Mouse (Mus musculus): Measurements from ENCODE around the gene Btrc. TPM values are rescaled to one million over a fixed set of nuclear protein-coding genes. Genes with fewer than 3 reads are reported as not detected.

The Btrc gene
- total and polyA plus RNA-seq, 3 experiments: 11.0 to 20.7 (median 14.0) TPM

DNA sequence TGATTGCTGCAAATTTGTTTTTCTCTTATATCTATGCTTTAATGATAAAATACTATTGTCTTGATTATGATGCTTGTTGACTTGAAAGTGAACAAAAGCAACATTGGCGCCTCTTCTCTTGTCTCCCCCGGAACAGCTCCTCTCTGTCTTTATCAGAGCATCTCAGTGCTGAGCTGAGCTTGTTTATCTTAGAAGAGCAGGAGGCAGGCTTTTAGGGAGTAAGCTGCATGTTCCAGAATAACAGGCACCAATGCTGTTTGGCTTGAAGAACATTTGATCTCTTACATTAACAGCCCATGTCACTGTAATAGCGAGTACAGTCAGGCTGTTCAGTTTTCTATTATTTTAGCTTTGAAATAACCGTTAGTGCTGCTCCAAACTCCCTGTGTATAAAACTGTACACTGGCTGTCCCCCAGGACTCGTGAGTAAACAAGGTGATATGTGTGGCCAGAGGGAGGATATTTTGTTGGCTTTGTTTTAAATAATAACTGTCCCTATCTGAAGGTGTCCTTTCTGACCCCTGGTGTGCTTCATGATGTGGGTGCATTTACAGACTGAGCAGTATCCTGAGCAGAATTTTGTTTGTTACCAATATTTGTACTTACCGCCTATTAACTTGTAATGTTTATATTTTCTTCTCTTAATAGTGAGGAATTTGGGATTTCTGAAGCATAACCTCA lies 81.9 kb downstream of the Btrc start:
- Histone ChIP-seq H3K36me3 (replicated peaks in 1 of 2; ENCODE audit: control insufficient read depth in 1 of 2, insufficient read depth in 1 of 2, low read length in 1 of 2) (no peaks in the 10 kb centered on the region), H3K27ac (ENCODE audit: insufficient read depth, low read depth) (no peak overlapping the region), H3K9ac (ENCODE audit: insufficient read depth, low read depth) (no peak overlapping the region), H3K4me2 (ENCODE audit: insufficient read depth, low read depth, poor library complexity, severe bottlenecking) (no peak overlapping the region), H3K4me1 (ENCODE audit: control insufficient read depth in 1 of 2, insufficient read depth in 2 of 2) (no peaks in the 10 kb centered on the region; a peak in 1 of 4 replicates), H3K4me3 (replicated peaks in 1 of 3; ENCODE audit: low read depth in 2 of 3, low read length in 2 of 3, poor library complexity in 1 of 3) (no peak overlapping the region), H3K27me3 (replicated peaks) (no peaks in the 10 kb centered on the region), H3K9me3 (replicated peaks; ENCODE audit: low read length) (no peaks in the 10 kb centered on the region), H3K79me2 (replicated peaks; ENCODE audit: control insufficient read depth, extremely low read depth, insufficient read depth, poor library complexity, severe bottlenecking) (no peaks in the 10 kb centered on the region)
- TF ChIP-seq SIN3A (IDR thresholded peaks at IDR 0.05; ENCODE audit: low read length) (no peak), BHLHE40 (IDR thresholded peaks at IDR 0.05; ENCODE audit: low read depth, low read length) (no peak), ZNF384 (IDR thresholded peaks at IDR 0.05; ENCODE audit: low read depth, low read length) (no peak), TCF12 (IDR thresholded peaks at IDR 0.05; ENCODE audit: low read depth, low read length) (no peak), CHD2 (IDR thresholded peaks at IDR 0.05; ENCODE audit: low read length) (no peak), USF2 (conservative IDR thresholded peaks at IDR 0.05; ENCODE audit: low read depth, low read length) (no peak), TBP (conservative IDR thresholded peaks at IDR 0.05; ENCODE audit: low read depth, low read length) (no peak), MAX (IDR thresholded peaks at IDR 0.05; ENCODE audit: low read length) (no peak), EP300 (IDR thresholded peaks at IDR 0.05; ENCODE audit: low read length) (no peak), JUN (IDR thresholded peaks at IDR 0.05; ENCODE audit: insufficient read depth, low read depth, low read length) (no peak), RAD21 (IDR thresholded peaks at IDR 0.05; ENCODE audit: low read depth, low read length) (no peak), MAZ (IDR thresholded peaks at IDR 0.05; ENCODE audit: low read depth, low read length) (no peak), USF1 (IDR thresholded peaks at IDR 0.05; ENCODE audit: low read depth, low read length) (no peak), CTCF (conservative IDR thresholded peaks at IDR 0.05 in 1 of 2, IDR thresholded peaks at IDR 0.05 in 1 of 2; ENCODE audit: low read depth in 2 of 2, low read length in 2 of 2) (no peak), ETS1 (conservative IDR thresholded peaks at IDR 0.05; ENCODE audit: low read depth, low read length) (no peak), MXI1 (IDR thresholded peaks at IDR 0.05; ENCODE audit: low read depth, low read length) (no peak), ZMIZ1 (IDR thresholded peaks at IDR 0.05; ENCODE audit: low read depth, low read length) (no peak), CHD1 (IDR thresholded peaks at IDR 0.05; ENCODE audit: low read depth, low read length) (no peak), ELF1 (IDR thresholded peaks at IDR 0.05; ENCODE audit: low read depth, low read length) (no peak), UBTF (IDR thresholded peaks at IDR 0.05; ENCODE audit: low read depth, low read length) (no peak)
- no peak for DNase-seq (ENCODE audit: extremely low read depth)
- dilution Hi-C loops (cut with MboI; ENCODE audit: extremely low pct_ligation_motif_present, extremely low pct_unique_long_range_greater_than_20kb, low sequenced_read_pairs): no loop called here
- in situ Hi-C loops (cut with MboI; ENCODE audit: low pct_ligation_motif_present, low pct_unique_long_range_greater_than_20kb, low sequenced_read_pairs): no loop called here

DNA sequence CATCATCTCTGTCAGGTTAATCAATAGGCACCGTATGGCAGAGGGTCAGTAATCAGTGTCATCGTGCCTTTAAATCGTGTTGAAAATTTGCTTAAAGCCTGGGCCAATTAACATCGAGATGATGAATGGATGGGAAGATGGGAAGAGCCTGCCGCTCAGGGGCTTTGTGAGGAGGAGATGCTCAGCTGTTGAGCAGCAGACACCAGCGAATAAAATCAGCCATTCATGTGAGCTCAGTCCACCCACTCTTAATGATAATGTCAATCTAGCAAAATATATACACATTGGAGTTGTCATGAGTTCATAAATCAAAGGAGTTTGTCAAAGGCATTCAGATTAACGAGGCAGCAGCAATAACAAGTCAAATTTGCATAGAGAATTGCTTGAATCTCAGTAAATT lies 83.1 kb downstream of the Btrc start:
- no peak for DNase-seq (ENCODE audit: extremely low read depth)
- Histone ChIP-seq H3K27ac (ENCODE audit: insufficient read depth, low read depth) (no peak overlapping the region), H3K4me1 (ENCODE audit: control insufficient read depth in 1 of 2, insufficient read depth in 2 of 2) (no peaks in the 10 kb centered on the region), H3K9ac (ENCODE audit: insufficient read depth, low read depth) (no peak overlapping the region), H3K27me3 (replicated peaks) (no peaks in the 10 kb centered on the region), H3K4me2 (ENCODE audit: insufficient read depth, low read depth, poor library complexity, severe bottlenecking) (no peak overlapping the region), H3K36me3 (replicated peaks in 1 of 2; ENCODE audit: control insufficient read depth in 1 of 2, insufficient read depth in 1 of 2, low read length in 1 of 2) (no peaks in the 10 kb centered on the region), H3K9me3 (replicated peaks; ENCODE audit: low read length) (no peaks in the 10 kb centered on the region), H3K4me3 (replicated peaks in 1 of 3; ENCODE audit: low read depth in 2 of 3, low read length in 2 of 3, poor library complexity in 1 of 3) (no peak overlapping the region), H3K79me2 (replicated peaks; ENCODE audit: control insufficient read depth, extremely low read depth, insufficient read depth, poor library complexity, severe bottlenecking) (no peaks in the 10 kb centered on the region)
- dilution Hi-C loops (cut with MboI; ENCODE audit: extremely low pct_ligation_motif_present, extremely low pct_unique_long_range_greater_than_20kb, low sequenced_read_pairs): no loop called here
- TF ChIP-seq ZMIZ1 (IDR thresholded peaks at IDR 0.05; ENCODE audit: low read depth, low read length) (no peak), POLR2A (IDR thresholded peaks at IDR 0.05; ENCODE audit: low read depth, low read length) (no peak), ZC3H11A (IDR thresholded peaks at IDR 0.05; ENCODE audit: low read depth, low read length) (no peak), JUN (IDR thresholded peaks at IDR 0.05; ENCODE audit: insufficient read depth, low read depth, low read length) (no peak), MXI1 (IDR thresholded peaks at IDR 0.05; ENCODE audit: low read depth, low read length) (no peak), MYC (IDR thresholded peaks at IDR 0.05; ENCODE audit: low read depth, low read length) (no peak), E2F4 (IDR thresholded peaks at IDR 0.05; ENCODE audit: insufficient replicate concordance, low read depth, low read length) (no peak), POLR2AphosphoS2 (IDR thresholded peaks at IDR 0.05; ENCODE audit: low read depth, low read length) (no peak), RCOR1 (conservative IDR thresholded peaks at IDR 0.05; ENCODE audit: low read depth, low read length) (no peak), ZNF384 (IDR thresholded peaks at IDR 0.05; ENCODE audit: low read depth, low read length) (no peak), ELF1 (IDR thresholded peaks at IDR 0.05; ENCODE audit: low read depth, low read length) (no peak), CHD1 (IDR thresholded peaks at IDR 0.05; ENCODE audit: low read depth, low read length) (no peak), KAT2A (IDR thresholded peaks at IDR 0.05; ENCODE audit: insufficient replicate concordance, low read length) (no peak), EP300 (IDR thresholded peaks at IDR 0.05; ENCODE audit: low read length) (no peak)
- in situ Hi-C loops (cut with MboI; ENCODE audit: low pct_ligation_motif_present, low pct_unique_long_range_greater_than_20kb, low sequenced_read_pairs): no loop called here

Measured in CH12.LX (cell line).